Mouse (Mus musculus) neural tube, embryonic 14.5 days (tissue): ENCODE measurements at regions not wholly inside any gene's neighbourhood (a gene's known extent, or its start where the extent isn't known, plus 50 kb on each side); places are given as distances from the start of the nearest gene placed in this dataset.

Experiments used
- ATAC-seq: fragments of 200-750 bp; cut with Nextera tagmentation; 2 replicates; pipeline ENCODE4 v1.8.0; 2017; ENCODE audit warnings: low read depth, mild to moderate bottlenecking, moderate TSS enrichment, moderate library complexity
- H3K27ac ChIP-seq: fragments of 300-500 bp; sonication (generic); 2 replicates; pipeline ENCODE4 v1.5.1; 2014; ENCODE audit warnings: low read depth, mild to moderate bottlenecking, control low read depth, low read length, moderate library complexity, mixed read lengths
- H3K27me3 ChIP-seq: fragments of 300-500 bp; sonication (generic); 2 replicates; pipeline ENCODE4 v1.6.1; 2014; ENCODE audit warnings: low read length; ENCODE audit not compliant: control insufficient read depth, insufficient read depth
- H3K36me3 ChIP-seq: fragments of 300-500 bp; sonication (generic); 2 replicates; pipeline ENCODE4 v1.6.1; 2014; ENCODE audit warnings: low read length, mixed read lengths; ENCODE audit not compliant: control insufficient read depth, insufficient read depth
- H3K4me1 ChIP-seq: fragments of 300-500 bp; sonication (generic); 2 replicates; pipeline ENCODE4 v1.6.1; 2014; ENCODE audit warnings: low read length; ENCODE audit not compliant: control insufficient read depth, insufficient read depth
- H3K4me2 ChIP-seq: fragments of 300-500 bp; sonication (generic); 2 replicates; pipeline ENCODE4 v1.6.1; 2014; ENCODE audit warnings: mild to moderate bottlenecking, low read depth, low read length, control low read depth
- H3K4me3 ChIP-seq: fragments of 300-500 bp; sonication (generic); 2 replicates; pipeline ENCODE4 v1.5.1; 2014; ENCODE audit warnings: low read depth, low read length, control low read depth, mixed read lengths
- H3K9ac ChIP-seq: fragments of 300-500 bp; sonication (generic); replicated peaks from 2 replicates; pipeline ENCODE4 v1.6.1; 2014; ENCODE audit warnings: low read depth, mild to moderate bottlenecking, control low read depth, low read length, mixed read lengths
- H3K9me3 ChIP-seq: fragments of 300-500 bp; sonication (generic); 2 replicates; pipeline ENCODE4 v1.6.1; 2016; ENCODE audit warnings: low read length; ENCODE audit not compliant: control insufficient read depth
- WGBS: fragments of 180-500 bp; shearing (Covaris S2); extraction: QIAGEN DNeasy Blood & Tissue Kit; methylation state at CpG from one replicate; pipeline ENCODE4 v1.1.7; 2014; 5-methylcytosine and 5-hydroxymethylcytosine counted together

DNA sequence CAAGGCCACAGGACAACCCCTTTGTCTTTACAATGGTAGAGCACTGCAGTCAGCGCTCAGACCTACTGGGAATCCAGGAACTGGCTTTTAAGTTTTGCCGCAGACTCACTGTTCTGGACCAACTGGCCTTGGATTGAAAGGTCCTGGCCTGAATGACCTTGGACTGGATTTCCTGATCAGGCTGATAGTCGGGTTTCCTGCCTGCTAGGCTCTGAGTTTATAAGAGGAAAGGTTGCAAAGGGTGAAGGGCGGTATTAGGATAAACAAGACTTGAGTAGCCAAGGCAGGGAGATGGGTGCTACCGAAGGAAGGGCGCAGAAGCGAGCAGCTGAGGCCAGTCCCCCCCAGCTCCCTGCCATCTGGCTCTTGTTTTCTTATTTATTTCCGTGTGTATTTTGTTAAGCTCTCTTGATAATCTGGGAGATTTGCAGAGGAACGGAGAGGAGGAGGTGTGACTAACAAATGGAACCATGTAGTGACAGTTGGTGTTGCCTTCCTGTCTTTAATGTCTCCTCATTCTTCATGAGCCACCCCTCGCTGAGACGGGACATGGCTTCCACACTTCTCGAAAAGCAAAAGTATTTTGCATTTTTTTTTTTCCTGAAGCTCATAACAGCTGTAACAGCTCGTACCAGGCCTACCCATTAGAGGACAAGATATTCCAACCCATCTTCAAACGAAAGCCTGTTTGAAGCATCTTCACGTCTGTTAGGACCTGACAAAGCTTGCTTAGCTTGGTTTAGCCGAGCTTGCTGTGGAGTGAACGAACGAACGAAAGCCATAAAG, 158.7 kb upstream of the Nrip1 start:
- no peak overlapping the region for H3K4me2 ChIP-seq
- H3K9ac ChIP-seq, result no peak overlapping the region
- H3K4me3 ChIP-seq, result no peak overlapping the region
- H3K36me3 ChIP-seq, result no peaks in the 10 kb centered on the region
- ATAC-seq, result no peak
- 82% methylated on average over 19 of the region's 19 CpGs for WGBS
- no peaks in the 10 kb centered on the region for H3K27me3 ChIP-seq
- H3K4me1 ChIP-seq, result no peaks in the 10 kb centered on the region
- no peak overlapping the region for H3K27ac ChIP-seq
- H3K9me3 ChIP-seq, result no peaks in the 10 kb centered on the region

GRCm38 (mm10) chr16:76530886-76531285, 157.3 kb upstream of the Nrip1 start:
- H3K27me3 ChIP-seq, result no peaks in the 10 kb centered on the region
- WGBS, result 96% methylated on average over 3 of the region's 3 CpGs
- no peaks in the 10 kb centered on the region for H3K9me3 ChIP-seq
- H3K36me3 ChIP-seq, result no peaks in the 10 kb centered on the region
- H3K27ac ChIP-seq, result no peak overlapping the region
- H3K4me1 ChIP-seq, result no peaks in the 10 kb centered on the region
- no peak overlapping the region for H3K4me3 ChIP-seq
- no peak overlapping the region for H3K9ac ChIP-seq
- no peak overlapping the region for H3K4me2 ChIP-seq
- ATAC-seq, result no peak

DNA sequence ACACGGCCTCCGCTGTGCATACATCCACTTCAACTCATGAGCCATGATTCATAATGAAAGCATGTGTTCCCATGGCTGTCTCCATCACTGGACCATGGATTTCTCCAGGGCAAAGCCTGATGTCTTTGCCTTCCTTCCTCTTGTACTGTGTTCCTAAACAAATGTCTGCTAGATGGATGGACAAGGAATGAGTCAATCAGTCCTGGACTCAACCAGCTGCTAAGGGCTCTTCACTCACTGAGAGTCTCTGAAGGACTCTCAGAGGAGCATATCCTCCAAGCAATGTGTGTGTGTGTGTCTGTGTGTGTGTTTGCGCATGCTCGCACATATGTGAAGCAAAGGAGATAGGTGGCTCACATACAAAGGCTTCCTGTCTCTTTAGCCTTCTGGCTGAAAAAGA, 156.0 kb upstream of the Nrip1 start:
- ATAC-seq, result no peak
- no peaks in the 10 kb centered on the region for H3K9me3 ChIP-seq
- no peak overlapping the region for H3K27ac ChIP-seq
- H3K27me3 ChIP-seq, result no peaks in the 10 kb centered on the region
- H3K4me3 ChIP-seq, result no peak overlapping the region
- H3K4me2 ChIP-seq, result no peak overlapping the region
- no peaks in the 10 kb centered on the region for H3K36me3 ChIP-seq
- H3K9ac ChIP-seq, result no peak overlapping the region
- WGBS, result 96% methylated on average over 4 of the region's 4 CpGs
- H3K4me1 ChIP-seq, result no peaks in the 10 kb centered on the region

- no peak overlapping the region for H3K4me2 ChIP-seq
- H3K27ac ChIP-seq, result no peak overlapping the region
- H3K4me3 ChIP-seq, result no peak overlapping the region
- no peak overlapping the region for H3K9ac ChIP-seq
- no peaks in the 10 kb centered on the region for H3K9me3 ChIP-seq
- H3K4me1 ChIP-seq, result no peaks in the 10 kb centered on the region
- no peaks in the 10 kb centered on the region for H3K27me3 ChIP-seq
- no peak for ATAC-seq
- no peaks in the 10 kb centered on the region for H3K36me3 ChIP-seq
- 94% methylated on average over 6 of the region's 6 CpGs for WGBS
These were observed 153.7 kb upstream of the Nrip1 start for GRCm38 (mm10) chr16:76527106-76527949.

GRCm38 (mm10) chr16:76525563-76525962, 151.9 kb upstream of the Nrip1 start:
- Histone ChIP-seq H3K4me2 (no peak overlapping the region), H3K4me3 (no peak overlapping the region), H3K9me3 (no peaks in the 10 kb centered on the region), H3K27ac (no peak overlapping the region), H3K36me3 (no peaks in the 10 kb centered on the region), H3K4me1 (no peaks in the 10 kb centered on the region), H3K9ac (no peak overlapping the region), H3K27me3 (no peaks in the 10 kb centered on the region)
- WGBS, result 93% methylated on average over 5 of the region's 5 CpGs
- no peak for ATAC-seq

DNA sequence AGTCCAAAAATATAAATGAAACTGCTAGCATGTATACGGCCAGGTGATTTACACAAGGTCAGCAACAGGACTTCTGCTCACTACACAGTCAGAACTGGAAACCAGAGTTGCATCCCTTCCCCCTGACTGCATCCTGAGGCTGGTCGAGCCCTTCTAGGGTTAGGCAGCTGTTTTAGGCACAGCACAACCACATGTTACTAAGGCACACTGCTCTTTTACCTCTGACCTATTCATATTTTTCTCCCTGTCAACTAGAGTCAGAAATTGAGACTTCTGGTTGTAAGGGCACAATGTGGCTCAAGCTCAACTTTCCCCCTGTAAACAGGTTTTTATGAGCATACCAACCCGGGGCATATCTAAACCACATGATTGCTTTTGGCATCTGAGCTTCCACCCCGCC, 151.3 kb upstream of the Nrip1 start:
- WGBS, result 88% methylated on average over 4 of the region's 4 CpGs
- H3K36me3 ChIP-seq, result no peaks in the 10 kb centered on the region
- H3K4me2 ChIP-seq, result no peak overlapping the region
- no peaks in the 10 kb centered on the region for H3K4me1 ChIP-seq
- no peak for ATAC-seq
- H3K9me3 ChIP-seq, result no peaks in the 10 kb centered on the region
- no peak overlapping the region for H3K4me3 ChIP-seq
- no peak overlapping the region for H3K27ac ChIP-seq
- no peak overlapping the region for H3K9ac ChIP-seq
- H3K27me3 ChIP-seq, result no peaks in the 10 kb centered on the region

- no peak overlapping the region for H3K9ac ChIP-seq
- H3K27ac ChIP-seq, result no peak overlapping the region
- no peaks in the 10 kb centered on the region for H3K27me3 ChIP-seq
- H3K4me3 ChIP-seq, result no peak overlapping the region
- no peak overlapping the region for H3K4me2 ChIP-seq
- no peak for ATAC-seq
- 95% methylated on average over 6 of the region's 6 CpGs for WGBS
- no peaks in the 10 kb centered on the region for H3K9me3 ChIP-seq
- no peaks in the 10 kb centered on the region for H3K36me3 ChIP-seq
- H3K4me1 ChIP-seq, result no peaks in the 10 kb centered on the region
These were observed 147.5 kb upstream of the Nrip1 start for GRCm38 (mm10) chr16:76521142-76521541.

- Histone ChIP-seq H3K9me3 (no peaks in the 10 kb centered on the region), H3K36me3 (no peaks in the 10 kb centered on the region), H3K4me1 (no peaks in the 10 kb centered on the region), H3K4me2 (no peak overlapping the region), H3K27ac (peak overlapping the region; percentile 41; the same call in 1 of the 2 replicates), H3K27me3 (no peaks in the 10 kb centered on the region), H3K9ac (no peak overlapping the region), H3K4me3 (no peak overlapping the region)
- ATAC-seq, result peak; percentile 54; the same call in 1 of the 2 replicates
- 35% methylated on average over 3 of the region's 3 CpGs for WGBS
These were observed 147.0 kb upstream of the Nrip1 start for GRCm38 (mm10) chr16:76520643-76520993.
